Mouse (Mus musculus) erythroblast, embryonic 14.5 days (primary cell): Measurements from ENCODE around the gene Dcpp3. TPM values are rescaled to one million over a fixed set of nuclear protein-coding genes. Genes with fewer than 3 reads are reported as not detected.
"Not testable (repeated sequence)": the region's sequence is repeated elsewhere in the genome, so short reads cannot be mapped to it uniquely, and the experiment has no call there.

ENCODE experiments used
- H3K27me3 ChIP-seq: 2 replicates; pipeline ENCODE4 v1.6.1; 2012; ENCODE audit warnings: inconsistent platforms; ENCODE audit not compliant: control insufficient read depth
- H3K36me3 ChIP-seq: 2 replicates; pipeline ENCODE4 v1.6.1; 2012; ENCODE audit warnings: mild to moderate bottlenecking, inconsistent platforms; ENCODE audit not compliant: control insufficient read depth
- H3K4me1 ChIP-seq: 2 replicates; pipeline ENCODE4 v1.6.1; 2012; ENCODE audit warnings: inconsistent platforms; ENCODE audit not compliant: control insufficient read depth
- H3K4me3 ChIP-seq: replicated peaks from 2 replicates; pipeline ENCODE3; 2012; ENCODE audit warnings: moderate library complexity, mild to moderate bottlenecking, inconsistent platforms
- H3K9me3 ChIP-seq: 2 replicates; pipeline ENCODE4 v1.6.1; 2012; ENCODE audit warnings: low read length, inconsistent platforms, mixed read lengths; ENCODE audit not compliant: control insufficient read depth
- GATA1 ChIP-seq: IDR thresholded peaks from 2 replicates; pipeline ENCODE4 v1.6.1; 2012; ENCODE audit warnings: low read length, inconsistent platforms, mixed read lengths
- TAL1 ChIP-seq: IDR thresholded peaks from 3 replicates; pipeline ENCODE4 v1.6.1; 2012; ENCODE audit warnings: low read length, inconsistent platforms, mixed read lengths
- polyA plus RNA-seq: library from polyadenylated mRNA; stranded (reverse); fragments of >175 nt; gene quantifications from 2 replicates; pipeline ENCODE4 v1.2.3, GENCODE M21; 2012

Dcpp3 gene
- polyA plus RNA-seq, 1 experiment, result not detected

- TF ChIP-seq GATA1 (no peak), TAL1 (no peak)
- H3K4me1 ChIP-seq, result no peaks in the 10 kb centered on the region
- H3K9me3 ChIP-seq, result no peaks in the 10 kb centered on the region
- H3K27me3 ChIP-seq, result no peaks in the 10 kb centered on the region
- H3K4me3 ChIP-seq, result no peak overlapping the region
- H3K36me3 ChIP-seq, result no peaks in the 10 kb centered on the region
Observed at GRCm38 (mm10) chr17:23931157-23931556, 13.9 kb downstream of the Dcpp3 start.

- Histone ChIP-seq H3K4me3 (no peak within 1 kb of the TSS), H3K4me1 (no peaks in the 10 kb centered on the region), H3K27me3 (no peaks in the 10 kb centered on the region), H3K9me3 (no peaks in the 10 kb centered on the region), H3K36me3 (no peaks in the 10 kb centered on the region)
- no peak for TF ChIP-seq GATA1
- no peak for TF ChIP-seq TAL1
Observed at GRCm38 (mm10) chr17:23941372-23941771, 24.1 kb downstream of the Dcpp3 start, which contains the start of gene Sbp. Gene Sbp, plus strand, starts transcription at chr17:23941672.

GRCm38 (mm10) chr17:23947486-23947885, 30.2 kb downstream of the Dcpp3 start:
- not testable (repeated sequence) for H3K9me3 ChIP-seq, H3K4me1 ChIP-seq, H3K4me3 ChIP-seq, H3K36me3 ChIP-seq, H3K27me3 ChIP-seq

GRCm38 (mm10) chr17:23949068-23949467, 31.8 kb downstream of the Dcpp3 start:
- Histone ChIP-seq H3K36me3 (no peaks in the 10 kb centered on the region), H3K9me3 (no peaks in the 10 kb centered on the region), H3K4me1 (no peaks in the 10 kb centered on the region), H3K4me3 (no peak overlapping the region), H3K27me3 (no peaks in the 10 kb centered on the region)
- TF ChIP-seq GATA1, result no peak
- no peak for TF ChIP-seq TAL1

GRCm38 (mm10) chr17:23950828-23951227, 33.6 kb downstream of the Dcpp3 start:
- H3K4me1 ChIP-seq, H3K4me3 ChIP-seq, H3K36me3 ChIP-seq, H3K9me3 ChIP-seq, H3K27me3 ChIP-seq: not testable (repeated sequence)

GRCm38 (mm10) chr17:23955174-23955573, 37.9 kb downstream of the Dcpp3 start, which contains the start of gene Sbpl:
Gene Sbpl, minus strand, starts transcription at chr17:23955274.
- H3K27me3 ChIP-seq, result no peaks in the 10 kb centered on the region
- H3K4me1 ChIP-seq, result no peaks in the 10 kb centered on the region
- no peak for TF ChIP-seq GATA1
- TF ChIP-seq TAL1, result no peak
- H3K4me3 ChIP-seq, result no peak within 1 kb of the TSS
- H3K36me3 ChIP-seq, result no peaks in the 10 kb centered on the region
- H3K9me3 ChIP-seq, result no peaks in the 10 kb centered on the region

GRCm38 (mm10) chr17:23960084-23960738, 43.0 kb downstream of the Dcpp3 start:
- TF ChIP-seq TAL1 (no peak), GATA1 (no peak)
- no peaks in the 10 kb centered on the region for H3K4me1 ChIP-seq
- no peaks in the 10 kb centered on the region for H3K9me3 ChIP-seq
- H3K27me3 ChIP-seq, result no peaks in the 10 kb centered on the region
- H3K36me3 ChIP-seq, result no peaks in the 10 kb centered on the region
- no peak overlapping the region for H3K4me3 ChIP-seq

GRCm38 (mm10) chr17:23961573-23962122, 44.4 kb downstream of the Dcpp3 start:
- H3K4me3 ChIP-seq, result no peak overlapping the region
- no peaks in the 10 kb centered on the region for H3K9me3 ChIP-seq

GRCm38 (mm10) chr17:23965805-23966425, 48.7 kb downstream of the Dcpp3 start:
- Histone ChIP-seq H3K9me3 (no peaks in the 10 kb centered on the region), H3K27me3 (no peaks in the 10 kb centered on the region), H3K4me1 (no peaks in the 10 kb centered on the region), H3K36me3 (no peaks in the 10 kb centered on the region), H3K4me3 (no peak overlapping the region)
- TF ChIP-seq GATA1 (no peak), TAL1 (no peak)

More at GRCm38 (mm10) chr17:23961573-23962122, 44.4 kb downstream of the Dcpp3 start:
- Histone ChIP-seq H3K36me3 (no peaks in the 10 kb centered on the region), H3K27me3 (no peaks in the 10 kb centered on the region), H3K4me1 (no peaks in the 10 kb centered on the region)
- TF ChIP-seq TAL1, result no peak
- TF ChIP-seq GATA1, result no peak
